Mouse (Mus musculus) brain, embryonic 14.5 days (tissue): ENCODE results near the gene Myo1g.

Source experiments
- CTCF ChIP-seq: fragments of 200-500 bp; IDR thresholded peaks from 2 replicates; pipeline ENCODE4 v1.5.1; 2012; ENCODE audit warnings: inconsistent platforms, mild to moderate bottlenecking, moderate library complexity, borderline replicate concordance; ENCODE audit not compliant: insufficient read depth, insufficient read length; ENCODE audit errors: extremely low read depth
- POLR2A ChIP-seq: fragments of 200-500 bp; IDR thresholded peaks from 2 replicates; pipeline ENCODE4 v1.6.1; 2012; ENCODE audit warnings: mild to moderate bottlenecking, inconsistent platforms, borderline replicate concordance; ENCODE audit not compliant: poor library complexity, insufficient read depth, insufficient read length, severe bottlenecking; ENCODE audit errors: extremely low read depth

DNA sequence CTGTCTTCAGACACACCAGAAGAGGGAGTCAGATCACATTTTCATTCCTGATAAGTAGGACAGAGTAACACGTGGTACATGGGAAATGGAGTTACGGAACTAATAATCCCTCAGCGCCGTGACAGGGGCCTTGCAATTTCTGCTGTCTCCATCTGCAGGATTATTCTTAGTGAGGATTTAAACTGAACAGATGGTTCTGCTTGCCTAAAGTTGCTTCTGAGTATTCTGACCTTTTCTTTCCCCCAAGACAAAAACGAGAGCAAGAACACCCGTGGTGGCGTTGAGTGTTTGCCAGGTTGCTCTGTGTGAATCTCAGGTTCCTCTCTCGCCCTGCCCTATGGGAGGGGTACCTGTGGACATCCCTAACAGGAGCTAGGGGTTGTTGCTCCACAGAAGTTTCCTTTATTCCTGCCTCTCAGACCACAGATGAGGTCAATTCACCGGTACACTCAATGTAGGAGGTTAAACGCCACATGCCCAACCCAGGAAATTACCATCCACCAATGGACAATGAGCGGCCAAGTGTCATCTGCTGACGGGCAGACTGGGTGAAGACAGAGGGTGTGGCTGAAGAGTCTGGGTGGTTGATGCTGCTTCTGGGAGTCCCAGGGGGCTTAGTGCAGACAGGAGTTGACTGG, 23.3 kb downstream of the Myo1g start:
- TF ChIP-seq CTCF (no peak), POLR2A (no peak)
